Mouse (Mus musculus) brain, embryonic 14.5 days (tissue): Measurements from ENCODE around the gene Comp. TPM values are rescaled to one million over a fixed set of nuclear protein-coding genes. Genes with fewer than 3 reads are reported as not detected.

Experiments used
- DNase-seq: peaks from one replicate; pipeline ENCODE4 v3.0.0-alpha.2; 2011; ENCODE audit warnings: low read depth
- CTCF ChIP-seq: fragments of 200-500 bp; IDR thresholded peaks from 2 replicates; pipeline ENCODE4 v1.5.1; 2012; ENCODE audit warnings: inconsistent platforms, mild to moderate bottlenecking, moderate library complexity, borderline replicate concordance; ENCODE audit not compliant: insufficient read depth, insufficient read length; ENCODE audit errors: extremely low read depth
- POLR2A ChIP-seq: fragments of 200-500 bp; IDR thresholded peaks from 2 replicates; pipeline ENCODE4 v1.6.1; 2012; ENCODE audit warnings: mild to moderate bottlenecking, inconsistent platforms, borderline replicate concordance; ENCODE audit not compliant: poor library complexity, insufficient read depth, insufficient read length, severe bottlenecking; ENCODE audit errors: extremely low read depth
- polyA plus RNA-seq: library from polyadenylated mRNA; depleted of rRNA; stranded (reverse); fragments of >200 nt; gene quantifications from 2 replicates; pipeline ENCODE4 v1.2.3, GENCODE M21; 2012

Gene Comp
- polyA plus RNA-seq, 1 experiment, result 0.12 TPM

DNA sequence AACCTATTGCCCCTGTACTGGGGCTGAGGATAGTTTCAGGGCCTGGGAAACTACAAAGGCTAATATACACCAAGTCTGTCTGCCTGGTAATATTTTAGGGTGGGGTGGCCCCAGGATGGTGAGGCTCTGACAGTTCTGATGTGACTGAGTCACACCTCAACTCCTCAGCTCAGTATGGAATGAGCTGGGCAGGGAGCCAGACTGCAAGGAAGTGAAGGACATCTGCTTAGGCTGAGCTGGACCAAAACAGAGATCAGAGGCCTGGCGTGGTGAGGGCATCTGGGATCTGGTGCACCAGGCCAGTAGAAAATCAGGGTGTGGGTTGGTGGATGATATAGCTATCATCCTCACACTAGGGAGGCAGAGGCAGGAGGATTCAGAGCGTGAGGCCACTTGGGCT lies 16.3 kb downstream of the Comp start:
- DNase-seq, result no peak
- no peak for TF ChIP-seq POLR2A
- TF ChIP-seq CTCF, result no peak

DNA sequence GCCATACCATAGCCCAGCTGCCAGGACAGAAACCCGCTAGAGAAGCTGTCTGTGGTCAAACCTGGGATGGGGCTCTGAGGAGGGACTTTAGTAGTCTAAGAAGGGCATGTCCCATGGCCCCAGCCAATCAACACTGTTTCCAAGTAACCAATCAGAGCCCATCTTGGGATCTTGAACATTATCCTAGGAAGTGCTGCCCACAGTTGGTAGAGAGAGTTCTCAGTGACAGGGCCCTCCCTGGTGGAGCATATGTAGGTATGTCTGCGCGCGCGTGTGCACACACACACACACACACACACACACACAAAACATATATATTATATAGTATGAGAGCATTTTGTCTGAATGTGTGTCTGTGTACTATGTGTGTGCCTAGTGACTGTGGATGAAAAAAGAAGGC lies 19.7 kb downstream of the Comp start:
- no peak for TF ChIP-seq POLR2A
- TF ChIP-seq CTCF, result no peak

DNA sequence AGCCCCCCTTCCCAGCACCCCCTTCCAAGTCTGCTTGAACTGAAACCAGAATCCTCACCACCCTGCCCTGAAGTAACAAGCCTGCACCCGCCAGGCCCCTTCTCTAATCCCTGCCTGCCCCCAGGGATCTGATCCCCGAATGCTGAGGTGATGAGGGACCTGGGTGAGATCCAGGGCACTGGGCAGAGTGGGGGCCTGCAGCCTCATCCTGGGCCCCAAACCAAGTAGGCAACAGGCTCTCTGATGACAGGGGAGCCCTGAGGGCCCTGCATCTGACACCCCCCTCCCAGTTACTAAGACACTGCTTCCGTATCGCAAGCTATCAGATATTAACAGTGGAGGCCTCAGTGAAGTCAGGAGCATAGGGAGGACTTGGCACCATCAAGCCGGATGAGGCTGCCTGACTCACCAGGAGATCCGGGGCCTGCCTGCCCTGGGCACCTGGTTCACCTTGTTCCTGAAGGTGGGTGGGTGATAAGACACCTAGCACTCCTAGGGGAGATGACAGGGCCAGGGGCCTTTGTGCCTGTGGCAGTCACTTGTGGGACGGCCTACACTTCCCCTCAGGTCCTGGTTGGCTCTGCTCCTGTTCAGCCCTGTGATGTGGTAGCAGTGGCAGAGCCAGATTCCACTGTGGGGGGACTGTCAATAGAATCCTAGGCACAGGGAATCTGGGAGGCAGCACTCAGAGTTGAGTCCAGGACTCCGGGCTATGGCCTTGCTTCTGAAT lies 21.1 kb downstream of the Comp start:
- no peak for TF ChIP-seq POLR2A
- TF ChIP-seq CTCF, result no peak
- no peak for DNase-seq

More for the DNA sequence above, 19.7 kb downstream of the Comp start:
- no peak for DNase-seq

- TF ChIP-seq CTCF, result no peak
- no peak for TF ChIP-seq POLR2A
- peak; percentile 36 for DNase-seq
These were observed 22.3 kb downstream of the Comp start for GRCm38 (mm10) chr8:70395649-70396048.

GRCm38 (mm10) chr8:70396184-70396583 lies 22.8 kb downstream of the Comp start:
- DNase-seq, result no peak

DNA sequence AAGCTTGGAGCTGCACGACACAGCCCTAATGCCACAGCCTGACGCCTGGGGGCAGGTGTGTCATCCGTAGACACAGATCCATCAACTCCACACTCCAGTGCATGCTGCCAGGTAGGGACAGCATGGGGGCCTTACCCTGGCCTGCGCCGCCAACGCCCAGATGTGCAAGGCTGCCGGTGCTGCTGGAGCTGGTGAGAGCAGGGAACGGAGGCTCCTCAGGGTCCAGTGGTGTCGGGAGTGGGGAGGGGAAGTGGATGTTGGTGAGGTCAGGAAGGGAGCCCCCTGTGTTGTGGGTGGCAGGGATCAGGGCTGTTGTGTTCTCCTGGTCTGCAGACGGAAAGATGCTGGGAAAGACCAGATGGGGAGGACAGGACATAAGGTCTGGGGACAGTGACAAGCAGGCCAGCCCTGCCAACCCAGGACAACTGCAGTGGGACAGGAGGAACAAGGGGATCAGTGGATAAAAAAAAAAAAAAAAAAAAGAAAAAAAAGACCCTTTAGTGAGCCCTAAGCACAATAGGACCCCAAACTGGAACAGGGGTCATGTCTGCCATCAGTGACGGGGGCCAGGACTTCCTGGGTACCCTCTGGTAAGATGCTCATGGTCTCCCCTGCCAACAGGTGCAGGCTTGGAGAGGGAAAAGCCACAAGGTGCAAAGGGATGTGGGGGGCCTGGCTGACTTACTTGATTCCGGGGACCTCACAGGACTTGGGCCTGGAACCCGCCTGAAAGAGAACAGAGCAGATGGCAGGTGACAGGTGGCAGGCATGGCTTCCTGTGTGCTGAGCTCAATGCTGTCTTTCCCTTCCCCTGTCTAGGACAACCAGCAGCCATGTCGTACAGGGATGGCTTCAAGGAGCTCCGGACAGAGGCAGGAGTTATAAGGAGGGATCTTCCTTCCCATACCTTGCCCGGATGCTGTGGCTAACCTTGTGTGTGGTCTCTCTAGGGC lies 24.5 kb downstream of the Comp start:
- TF ChIP-seq POLR2A (no peak), CTCF (no peak)
- no peak for DNase-seq

More at GRCm38 (mm10) chr8:70396184-70396583, 22.8 kb downstream of the Comp start:
- TF ChIP-seq CTCF, result no peak
- TF ChIP-seq POLR2A, result no peak

DNA sequence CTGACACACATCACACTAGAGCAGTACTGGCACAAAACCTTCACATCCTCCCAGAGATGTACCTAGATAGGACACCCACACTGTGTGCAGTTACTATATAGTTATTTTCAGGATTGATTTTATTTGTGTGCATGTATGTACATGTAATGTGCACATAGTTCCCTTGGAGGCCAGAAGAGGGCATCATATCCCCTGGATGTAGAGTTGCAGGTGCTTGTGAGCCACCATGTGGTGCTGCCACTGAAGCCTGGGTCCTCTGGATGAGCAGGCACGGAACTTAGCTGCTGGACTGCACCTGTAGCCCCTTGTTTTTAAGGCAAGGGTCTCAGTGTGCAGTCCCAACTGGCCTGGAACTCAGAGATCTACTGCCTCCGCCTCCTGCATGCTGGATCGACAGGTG lies 30.9 kb downstream of the Comp start:
- DNase-seq, result no peak
- TF ChIP-seq POLR2A, result no peak
- no peak for TF ChIP-seq CTCF

- DNase-seq, result no peak
- TF ChIP-seq CTCF (no peak), POLR2A (no peak)
These were observed 31.8 kb downstream of the Comp start for GRCm38 (mm10) chr8:70405189-70405588.

DNA sequence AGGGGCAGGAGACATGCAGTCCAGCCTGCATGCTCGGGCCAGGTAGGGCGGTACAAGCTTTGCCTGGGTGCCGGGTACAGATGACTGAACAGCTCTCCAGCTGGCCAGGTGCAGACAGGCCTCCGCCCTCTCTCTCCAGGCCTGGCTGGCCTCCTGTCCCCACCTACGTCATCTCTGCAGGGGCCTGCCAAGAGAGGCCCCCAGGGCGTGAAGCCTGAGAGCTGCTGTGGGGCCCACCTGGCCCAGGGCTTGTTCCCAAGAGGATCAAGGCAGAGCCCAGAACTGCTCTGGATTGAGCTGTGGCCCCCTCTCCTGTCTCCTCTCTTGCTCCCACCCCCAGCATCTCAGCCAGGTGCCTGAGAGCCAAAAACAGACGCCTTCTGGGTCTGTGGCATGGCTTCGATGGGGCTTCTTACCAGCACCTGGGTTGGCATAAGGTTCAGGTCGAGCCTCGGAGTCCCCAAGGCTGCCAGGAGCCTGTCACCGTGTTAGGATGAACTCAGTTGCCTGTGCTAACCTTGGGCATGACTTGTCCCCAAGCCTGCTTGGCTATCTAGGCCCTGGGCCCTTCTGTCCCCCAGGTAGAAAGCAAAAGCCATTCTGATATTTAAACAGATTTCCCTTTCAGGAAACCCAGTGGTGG lies 33.2 kb downstream of the Comp start:
- DNase-seq, result no peak
- TF ChIP-seq POLR2A (no peak), CTCF (no peak)

DNA sequence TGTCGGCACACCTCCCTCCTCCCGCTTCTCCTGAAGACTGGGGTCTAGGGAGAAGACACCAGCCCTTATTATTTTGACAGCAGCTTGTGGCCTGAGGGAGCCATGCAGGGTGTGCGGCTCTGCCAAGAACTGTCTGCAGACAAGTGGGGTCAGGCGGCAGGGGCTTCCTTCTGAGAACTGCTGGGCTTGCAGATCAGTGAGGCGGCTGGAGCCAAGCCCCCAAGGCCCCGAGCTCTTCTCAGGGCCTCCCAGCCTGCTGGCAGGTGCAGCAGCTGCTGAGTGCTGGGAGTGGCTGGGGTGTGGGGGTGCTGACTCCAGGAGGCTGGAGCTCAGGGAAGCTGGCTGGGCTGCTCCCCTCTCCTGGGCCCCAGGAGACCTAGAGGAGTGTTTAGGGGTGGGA lies 34.9 kb downstream of the Comp start:
- peak; percentile 68 for DNase-seq
- TF ChIP-seq POLR2A, result no peak
- TF ChIP-seq CTCF, result no peak

DNA sequence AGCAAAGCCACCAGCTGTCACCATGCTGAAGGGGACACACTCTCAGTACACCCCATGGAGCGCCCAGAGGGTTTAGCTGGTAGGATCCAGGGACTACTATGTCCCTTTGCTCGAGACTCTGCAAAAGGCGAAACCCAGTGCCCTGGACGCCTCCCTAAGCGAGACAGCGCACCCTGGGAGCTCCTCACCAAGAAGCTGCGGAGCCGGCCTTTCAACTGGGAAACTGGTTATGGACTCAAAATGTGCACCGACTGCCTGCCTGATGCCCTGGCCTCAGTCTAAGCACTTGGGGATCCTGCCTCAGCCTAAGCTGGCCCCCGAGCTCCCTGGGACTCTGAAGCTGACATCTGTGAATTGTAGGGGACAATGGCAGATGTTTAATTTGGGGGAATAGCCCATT lies 35.7 kb downstream of the Comp start:
- no peak for DNase-seq
- TF ChIP-seq CTCF (no peak), POLR2A (no peak)

DNA sequence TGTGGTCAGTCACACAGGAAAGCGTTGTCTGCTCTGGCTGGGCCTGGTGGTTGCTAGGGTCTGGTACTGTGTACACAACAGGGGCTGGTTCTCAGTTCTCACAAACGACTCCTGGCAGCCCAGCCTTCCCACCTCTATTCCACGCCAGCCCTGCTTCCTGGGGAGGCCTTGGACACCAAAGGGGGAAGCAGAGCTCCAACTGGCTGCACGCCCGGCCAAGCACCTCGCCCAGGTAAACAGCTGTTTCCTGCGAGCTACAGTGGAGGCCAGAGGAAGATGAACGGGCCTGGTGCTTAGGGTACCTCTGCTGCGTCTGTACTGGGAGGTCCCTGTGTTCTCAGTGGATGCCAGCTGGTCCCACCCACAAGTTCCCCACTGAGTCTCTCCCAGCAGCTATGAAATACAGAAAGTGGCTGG lies 36.1 kb downstream of the Comp start:
- DNase-seq, result peak; percentile 7

More for the DNA sequence above, 36.1 kb downstream of the Comp start:
- TF ChIP-seq POLR2A, result no peak
- TF ChIP-seq CTCF, result no peak
